Mouse (Mus musculus) 416B (cell line): ENCODE measurements at regions not wholly inside any gene's neighbourhood (a gene's known extent, or its start where the extent isn't known, plus 50 kb on each side); places are given as distances from the start of the nearest gene placed in this dataset.

ENCODE experiments used
- DNase-seq: peaks from one replicate; pipeline ENCODE4 v3.0.0; 2011; ENCODE audit warnings: low read depth

- no peak for DNase-seq
Observed at GRCm38 (mm10) chr9:61091036-61091435, 281.1 kb upstream of the Tle3 start.

GRCm38 (mm10) chr9:61092834-61093479, 279.2 kb upstream of the Tle3 start:
- no peak for DNase-seq

GRCm38 (mm10) chr9:61095069-61095775, 276.9 kb upstream of the Tle3 start:
- DNase-seq, result no peak

- DNase-seq, result no peak
Observed at GRCm38 (mm10) chr9:61101741-61102450, 270.3 kb upstream of the Tle3 start.

- DNase-seq, result no peak
Observed at GRCm38 (mm10) chr9:61102451-61103358, 269.5 kb upstream of the Tle3 start.

GRCm38 (mm10) chr9:61105550-61106280, 266.5 kb upstream of the Tle3 start:
- DNase-seq, result no peak

GRCm38 (mm10) chr9:61109519-61110285, 262.5 kb upstream of the Tle3 start:
- no peak for DNase-seq

GRCm38 (mm10) chr9:61111206-61111605, 261.0 kb upstream of the Tle3 start:
- no peak for DNase-seq

- DNase-seq, result peak; percentile 66
Observed at GRCm38 (mm10) chr9:61111733-61112415, 260.3 kb upstream of the Tle3 start.

- DNase-seq, result peak; percentile 77
Observed at GRCm38 (mm10) chr9:61119252-61119651, 252.9 kb upstream of the Tle3 start.

GRCm38 (mm10) chr9:61120531-61120930, 251.6 kb upstream of the Tle3 start:
- DNase-seq, result no peak

- no peak for DNase-seq
Observed at GRCm38 (mm10) chr9:61120931-61121391, 251.2 kb upstream of the Tle3 start.

- no peak for DNase-seq
Observed at GRCm38 (mm10) chr9:61123431-61123830, 248.7 kb upstream of the Tle3 start.

- DNase-seq, result no peak
Observed at GRCm38 (mm10) chr9:61125769-61126168, 246.4 kb upstream of the Tle3 start.

GRCm38 (mm10) chr9:61128077-61128476, 244.1 kb upstream of the Tle3 start:
- no peak for DNase-seq

GRCm38 (mm10) chr9:61129186-61129585, 243.0 kb upstream of the Tle3 start:
- no peak for DNase-seq

- no peak for DNase-seq
Observed at GRCm38 (mm10) chr9:61130877-61131276, 241.3 kb upstream of the Tle3 start.

- DNase-seq, result no peak
Observed at GRCm38 (mm10) chr9:61135263-61135882, 236.8 kb upstream of the Tle3 start.

GRCm38 (mm10) chr9:61135917-61136316, 236.2 kb upstream of the Tle3 start:
- DNase-seq, result no peak
